ENCODE assay signal across 8 mouse cellular contexts in genomic region chr4:111886607-111887006, GRCm38 (mm10). TPM values are rescaled to one million over a fixed set of nuclear protein-coding genes. Genes with fewer than 3 reads are reported as not detected.
DNase-seq lines count a peak whose midpoint lies in the region; ATAC-seq lines count a peak whose summit lies in the region.

No protein-coding gene starts in this region.

- DNase-seq in MEL-GATA-1-ER (ENCODE audit: extremely low read depth, low read depth), result peak; percentile 24
- DNase-seq in cerebellum, adult 11-12 months, result peak; percentile 21
- peak; percentile 84 for DNase-seq in hindbrain, embryonic 11.5 days (ENCODE audit: low spot score)
- DNase-seq in layer of hippocampus, adult 8-10 months (ENCODE audit: low spot score in 2 of 2), result peak; percentile 57 to 91
- peak; percentile 26 for DNase-seq in retina, adult 2 months (ENCODE audit: low read depth, low spot score)
- peak; percentile 25 for DNase-seq in urinary bladder, postnatal 10 days (ENCODE audit: low spot score)

- no peak overlapping the region for H3K4me2 ChIP-seq in forebrain, embryonic 16.5 days (ENCODE audit: low read length)
- H3K4me2 ChIP-seq in hindbrain, embryonic 11.5 days (replicated peaks; ENCODE audit: low read depth, low read length), result no peak overlapping the region
- H3K4me2 ChIP-seq in lung, embryonic 16.5 days (ENCODE audit: low read depth, low read length), result peak overlapping the region; percentile 35; the same call in 1 of the 2 replicates

- WGBS in forebrain, embryonic 16.5 days, result 23% methylated on average over 4 of the region's 4 CpGs
- WGBS in hindbrain, embryonic 11.5 days, result 23% methylated on average over 4 of the region's 4 CpGs
- WGBS in lung, embryonic 16.5 days, result 11% methylated on average over 4 of the region's 4 CpGs

- ATAC-seq in forebrain, embryonic 16.5 days, result peak; percentile 88
- peak; percentile 81 for ATAC-seq in hindbrain, embryonic 11.5 days (ENCODE audit: low FRiP score)
- ATAC-seq in lung, embryonic 16.5 days (ENCODE audit: low read depth), result peak; percentile 71

- no peaks in the 10 kb centered on the region for H3K4me1 ChIP-seq in forebrain, embryonic 16.5 days (replicated peaks; ENCODE audit: control insufficient read depth, insufficient read depth, low read length)
- no peaks in the 10 kb centered on the region for H3K4me1 ChIP-seq in hindbrain, embryonic 11.5 days (replicated peaks; ENCODE audit: control insufficient read depth, insufficient read depth, low read length)
- H3K4me1 ChIP-seq in lung, embryonic 16.5 days (replicated peaks; ENCODE audit: control insufficient read depth, insufficient read depth, low read length), result no peaks in the 10 kb centered on the region

- no peak overlapping the region for H3K4me3 ChIP-seq in forebrain, embryonic 16.5 days (replicated peaks; ENCODE audit: low read length)
- no peak overlapping the region for H3K4me3 ChIP-seq in hindbrain, embryonic 11.5 days (ENCODE audit: low read depth, low read length)
- no peak overlapping the region; the same call in 1 of the 2 replicates for H3K4me3 ChIP-seq in lung, embryonic 16.5 days (ENCODE audit: low read length)

- no peaks in the 10 kb centered on the region for H3K9me3 ChIP-seq in forebrain, embryonic 16.5 days (ENCODE audit: control insufficient read depth, low read length)
- no peaks in the 10 kb centered on the region for H3K9me3 ChIP-seq in hindbrain, embryonic 11.5 days (ENCODE audit: control insufficient read depth, low read length)
- no peaks in the 10 kb centered on the region for H3K9me3 ChIP-seq in lung, embryonic 16.5 days (ENCODE audit: control insufficient read depth, low read length)

- no peaks in the 10 kb centered on the region for H3K36me3 ChIP-seq in forebrain, embryonic 16.5 days (ENCODE audit: control insufficient read depth, insufficient read depth)
- no peaks in the 10 kb centered on the region for H3K36me3 ChIP-seq in hindbrain, embryonic 11.5 days (ENCODE audit: control insufficient read depth, insufficient read depth, low read length)
- no peaks in the 10 kb centered on the region for H3K36me3 ChIP-seq in lung, embryonic 16.5 days (ENCODE audit: control insufficient read depth, insufficient read depth, low read length)

- no peak overlapping the region for H3K9ac ChIP-seq in forebrain, embryonic 16.5 days (replicated peaks; ENCODE audit: low read depth, low read length)
- no peak overlapping the region for H3K9ac ChIP-seq in hindbrain, embryonic 11.5 days (ENCODE audit: low read depth, low read length)
- no peak overlapping the region for H3K9ac ChIP-seq in lung, embryonic 16.5 days (ENCODE audit: low read length)

- H3K27me3 ChIP-seq in forebrain, embryonic 16.5 days (replicated peaks; ENCODE audit: control insufficient read depth, insufficient read depth, low read length), result no peaks in the 10 kb centered on the region
- H3K27me3 ChIP-seq in hindbrain, embryonic 11.5 days (ENCODE audit: control insufficient read depth, insufficient read depth, low read length), result no peaks in the 10 kb centered on the region
- H3K27me3 ChIP-seq in lung, embryonic 16.5 days (ENCODE audit: control insufficient read depth, insufficient read depth, low read depth, low read length), result no peaks in the 10 kb centered on the region

- no peak overlapping the region for H3K27ac ChIP-seq in forebrain, embryonic 16.5 days (ENCODE audit: low read length)
- no peak overlapping the region for H3K27ac ChIP-seq in hindbrain, embryonic 11.5 days (ENCODE audit: low read depth, low read length)
- no peak overlapping the region for H3K27ac ChIP-seq in lung, embryonic 16.5 days (ENCODE audit: low read length)

RNA-seq across cellular contexts. Expression of gene Slc5a9, which starts 16.1 kb away (rescaled TPM):
- 0.12 TPM in 1 of 2 replicates, not detected in the other for polyA plus RNA-seq in forebrain, embryonic 16.5 days (2015; fragmentation: Nextera tagmentation; extraction: Ambion mirVana)
- polyA plus RNA-seq in hindbrain, embryonic 11.5 days (2014; fragmentation: Nextera tagmentation; extraction: Ambion mirVana), result not detected in 2 replicates
- not detected for total RNA-seq in layer of hippocampus, adult 8-10 months (2022)
- polyA plus RNA-seq in lung, embryonic 16.5 days (2015; fragmentation: Nextera tagmentation; extraction: Ambion mirVana), result 1.1 and 2.7 TPM in 2 replicates

RNA-seq across cellular contexts. Expression of gene Skint8, which starts 32.6 kb away (rescaled TPM):
- polyA plus RNA-seq in forebrain, embryonic 16.5 days (2015; fragmentation: Nextera tagmentation; extraction: Ambion mirVana), result not detected in 2 replicates
- polyA plus RNA-seq in hindbrain, embryonic 11.5 days (2014; fragmentation: Nextera tagmentation; extraction: Ambion mirVana), result not detected in 2 replicates
- total RNA-seq in layer of hippocampus, adult 8-10 months (2022), result under 1 TPM in 1 of 4 experiments, not detected in 3; 0.14 TPM
- 0.14 TPM in 1 of 2 replicates, not detected in the other for polyA plus RNA-seq in lung, embryonic 16.5 days (2015; fragmentation: Nextera tagmentation; extraction: Ambion mirVana)

Comparison
In these comparisons a context has a peak if more than half of its experiments do, and no peak if none do; other contexts are left out.
1. DNase-seq: peak in every context shown above with its lines; median percentile 84 in hindbrain, embryonic 11.5 days; 74 in layer of hippocampus, adult 8-10 months; 26 in retina, adult 2 months; 25 in urinary bladder, postnatal 10 days; 24 in MEL-GATA-1-ER; 21 in cerebellum, adult 11-12 months.